8 mouse cellular contexts compared by ENCODE assay signal in genomic region chr12:110608460-110609152, GRCm38 (mm10). TPM values are rescaled to one million over a fixed set of nuclear protein-coding genes. Genes with fewer than 3 reads are reported as not detected.
DNase-seq lines count a peak whose midpoint lies in the region; ATAC-seq and TF ChIP-seq lines count a peak whose summit lies in the region.

No protein-coding gene starts in this region.

- peak overlapping the region; percentile 82 for H3K27ac ChIP-seq in intestine, postnatal 0 days (ENCODE audit: low read depth, low read length)
- H3K27ac ChIP-seq in liver, embryonic 14.5 days, result no peak overlapping the region
- H3K27ac ChIP-seq in stomach, embryonic 14.5 days (ENCODE audit: low read length), result peak overlapping the region; percentile 48; the same call in 1 of the 2 replicates
- H3K27ac ChIP-seq in forebrain, embryonic 13.5 days, result no peak overlapping the region

- peak; percentile 92 for ATAC-seq in intestine, postnatal 0 days
- ATAC-seq in liver, embryonic 14.5 days (ENCODE audit: insufficient read depth), result peak; percentile 44; the same call in 1 of the 2 replicates
- ATAC-seq in stomach, embryonic 14.5 days (ENCODE audit: insufficient number of reproducible peaks, insufficient read depth, low FRiP score, low read depth), result peak; percentile 71
- no peak for ATAC-seq in forebrain, embryonic 13.5 days

- no peaks in the 10 kb centered on the region for H3K27me3 ChIP-seq in intestine, postnatal 0 days (replicated peaks; ENCODE audit: control insufficient read depth, insufficient read depth, low read length)
- no peaks in the 10 kb centered on the region for H3K27me3 ChIP-seq in liver, embryonic 14.5 days (ENCODE audit: control insufficient read depth, insufficient read depth, low read length)
- no peaks in the 10 kb centered on the region for H3K27me3 ChIP-seq in stomach, embryonic 14.5 days (ENCODE audit: control insufficient read depth, insufficient read depth, low read length)
- no peaks in the 10 kb centered on the region for H3K27me3 ChIP-seq in forebrain, embryonic 13.5 days

- peaks cover 11% of the 10 kb centered on the region; the same call in 1 of the 2 replicates for H3K36me3 ChIP-seq in intestine, postnatal 0 days (ENCODE audit: control insufficient read depth, insufficient read depth)
- peaks cover 4% of the 10 kb centered on the region; the same call in 1 of the 2 replicates for H3K36me3 ChIP-seq in liver, embryonic 14.5 days (replicated peaks; ENCODE audit: control insufficient read depth, insufficient read depth, low read depth)
- peaks cover 18% of the 10 kb centered on the region for H3K36me3 ChIP-seq in stomach, embryonic 14.5 days (ENCODE audit: control insufficient read depth, insufficient read depth, low read length)
- peaks cover 19% of the 10 kb centered on the region for H3K36me3 ChIP-seq in forebrain, embryonic 13.5 days (ENCODE audit: poor library complexity, severe bottlenecking)

- no peak for TF ChIP-seq EP300 in liver, embryonic 14.5 days (IDR thresholded peaks at IDR 0.05; ENCODE audit: low read depth)

- peak overlapping the region; percentile 40 for H3K4me2 ChIP-seq in intestine, postnatal 0 days (replicated peaks; ENCODE audit: low read depth)
- no peak overlapping the region for H3K4me2 ChIP-seq in liver, embryonic 14.5 days (ENCODE audit: low read depth)
- no peak overlapping the region for H3K4me2 ChIP-seq in stomach, embryonic 14.5 days (replicated peaks; ENCODE audit: low read depth, low read length)
- H3K4me2 ChIP-seq in forebrain, embryonic 13.5 days, result no peak overlapping the region

- no peak overlapping the region for H3K4me3 ChIP-seq in intestine, postnatal 0 days (ENCODE audit: low read depth, low read length)
- no peak overlapping the region for H3K4me3 ChIP-seq in liver, embryonic 14.5 days (ENCODE audit: insufficient read depth in 1 of 2, low read depth in 2 of 2, low read length in 2 of 2)
- H3K4me3 ChIP-seq in stomach, embryonic 14.5 days (ENCODE audit: low read depth, low read length), result no peak overlapping the region
- H3K4me3 ChIP-seq in forebrain, embryonic 13.5 days, result no peak overlapping the region

- DNase-seq in embryo, embryonic 10.5 days (ENCODE audit: low spot score), result peak; percentile 14
- DNase-seq in embryo, embryonic 11 days, result no peak
- DNase-seq in adrenal gland, postnatal 36 days, result peak; percentile 39 to 54
- peak; percentile 49 for DNase-seq in gastrocnemius, postnatal 10 days
- DNase-seq in liver, embryonic 14.5 days (ENCODE audit: low read depth in 3 of 3, low spot score in 3 of 3), result peak in 1 of 3 experiments; percentile 11

- 28% methylated on average over 11 of the region's 11 CpGs for WGBS in intestine, postnatal 0 days
- WGBS in liver, embryonic 14.5 days (ENCODE audit: insufficient replicate concordance), result 54% methylated on average over 11 of the region's 11 CpGs
- WGBS in stomach, embryonic 14.5 days, result 53% methylated on average over 11 of the region's 11 CpGs
- 74% methylated on average over 11 of the region's 11 CpGs for WGBS in forebrain, embryonic 13.5 days

- peak overlapping the region; percentile 13; the same call in 1 of the 2 replicates for H3K9ac ChIP-seq in intestine, postnatal 0 days (ENCODE audit: low read depth, low read length)
- H3K9ac ChIP-seq in liver, embryonic 14.5 days (replicated peaks), result no peak overlapping the region; the same call in 1 of the 2 replicates
- H3K9ac ChIP-seq in stomach, embryonic 14.5 days (replicated peaks; ENCODE audit: low read depth, low read length), result no peak overlapping the region
- H3K9ac ChIP-seq in forebrain, embryonic 13.5 days, result no peak overlapping the region

- peak; percentile 80 for TF ChIP-seq CTCF in intestine, postnatal 0 days (IDR thresholded peaks at IDR 0.05; ENCODE audit: low read depth)
- TF ChIP-seq CTCF in liver, embryonic 14.5 days (IDR thresholded peaks at IDR 0.05; ENCODE audit: low read depth), result peak; percentile 48

- no peaks in the 10 kb centered on the region for H3K4me1 ChIP-seq in intestine, postnatal 0 days (replicated peaks; ENCODE audit: control insufficient read depth, insufficient read depth, low read length)
- peaks cover 2 to 3% of the 10 kb centered on the region in 2 experiments for H3K4me1 ChIP-seq in liver, embryonic 14.5 days (replicated peaks; ENCODE audit: control insufficient read depth in 2 of 2, insufficient read depth in 2 of 2, low read length in 1 of 2)
- no peaks in the 10 kb centered on the region for H3K4me1 ChIP-seq in stomach, embryonic 14.5 days (ENCODE audit: control insufficient read depth, insufficient read depth, low read length)
- peaks cover 15% of the 10 kb centered on the region for H3K4me1 ChIP-seq in forebrain, embryonic 13.5 days

- no peaks in the 10 kb centered on the region for H3K9me3 ChIP-seq in intestine, postnatal 0 days (ENCODE audit: control insufficient read depth)
- no peaks in the 10 kb centered on the region for H3K9me3 ChIP-seq in liver, embryonic 14.5 days (ENCODE audit: control insufficient read depth, low read length)
- H3K9me3 ChIP-seq in stomach, embryonic 14.5 days (ENCODE audit: control insufficient read depth, low read depth, low read length), result no peaks in the 10 kb centered on the region
- no peaks in the 10 kb centered on the region for H3K9me3 ChIP-seq in forebrain, embryonic 13.5 days (replicated peaks)

RNA-seq across cellular contexts. Expression of gene Dync1h1, which starts 7.4 kb away (rescaled TPM):
- total RNA-seq in adrenal gland, postnatal 36 days (2021), result 100 to 1,000 TPM; 148 to 179 TPM
- 10 to 100 TPM; 76.8 to 92.3 TPM for total RNA-seq in gastrocnemius, postnatal 10 days (2021)
- polyA plus RNA-seq in intestine, postnatal 0 days (2015; fragmentation: Nextera tagmentation; extraction: Ambion mirVana), result 19.7 and 21.8 TPM in 2 replicates
- polyA plus RNA-seq in liver, embryonic 14.5 days (2012; rRNA removed), result 6.9 and 27.3 TPM in 2 replicates
- polyA plus RNA-seq in liver, embryonic 14.5 days (2014; fragmentation: Nextera tagmentation; extraction: Ambion mirVana), result 12.4 and 15.9 TPM in 2 replicates
- 67.7 and 70.6 TPM in 2 replicates for polyA plus RNA-seq in stomach, embryonic 14.5 days (2014; fragmentation: Nextera tagmentation; extraction: Ambion mirVana)
- polyA plus RNA-seq in forebrain, embryonic 13.5 days (2015; fragmentation: Nextera tagmentation; extraction: Ambion mirVana), result 76.3 and 97.0 TPM in 2 replicates

Comparison
In these comparisons a context has a peak if more than half of its experiments do, and no peak if none do; other contexts are left out.
1. H3K27ac ChIP-seq: peak in intestine, postnatal 0 days (single experiment) and stomach, embryonic 14.5 days (single experiment); none in liver, embryonic 14.5 days (single experiment) and forebrain, embryonic 13.5 days (single experiment).